Mouse (Mus musculus) cerebellum, adult 2 months (tissue): Measurements from ENCODE around the gene Zfp367. TPM values are rescaled to one million over a fixed set of nuclear protein-coding genes. Genes with fewer than 3 reads are reported as not detected.

Source experiments
- DNase-seq, 2 experiments: peaks; one replicate each; pipeline ENCODE4 v3.0.0; 2021
- H3K27ac ChIP-seq: fragments of 200-500 bp; 2 replicates; pipeline ENCODE4 v1.5.1; 2012; ENCODE audit warnings: low read length, control low read depth, inconsistent platforms; ENCODE audit not compliant: insufficient read depth
- H3K27me3 ChIP-seq: fragments of 200-500 bp; 2 replicates; pipeline ENCODE4 v1.6.1; 2012; ENCODE audit warnings: inconsistent platforms, mild to moderate bottlenecking, low read length, moderate library complexity; ENCODE audit not compliant: control insufficient read depth, insufficient read depth
- H3K4me1 ChIP-seq: fragments of 200-500 bp; 2 replicates; pipeline ENCODE4 v1.6.1; 2011; ENCODE audit warnings: low read length; ENCODE audit not compliant: control insufficient read depth, insufficient read depth
- H3K4me3 ChIP-seq: fragments of 200-500 bp; replicated peaks from 2 replicates; pipeline ENCODE3; 2011; ENCODE audit warnings: mild to moderate bottlenecking, low read depth, low read length, control low read depth; ENCODE audit not compliant: insufficient read depth
- CTCF ChIP-seq: fragments of 200-500 bp; IDR thresholded peaks from 2 replicates; pipeline ENCODE4 v1.5.1; 2011; ENCODE audit warnings: low read depth, mild to moderate bottlenecking, control low read depth, low read length, moderate library complexity, borderline replicate concordance; ENCODE audit not compliant: insufficient read depth
- POLR2A ChIP-seq: fragments of 200-500 bp; IDR thresholded peaks from 2 replicates; pipeline ENCODE4 v1.6.1; 2011; ENCODE audit warnings: low read length, control low read depth, borderline replicate concordance; ENCODE audit not compliant: insufficient read depth
- WGBS: fragments of 180-500 bp; shearing (Covaris S2); methylation state at CpG from one replicate; pipeline ENCODE4 v1.1.7; 2018; 5-methylcytosine and 5-hydroxymethylcytosine counted together
- polyA plus RNA-seq: library from polyadenylated mRNA; depleted of rRNA; stranded (reverse); fragments of >200 nt; gene quantifications from 2 replicates; pipeline ENCODE4 v1.2.3, GENCODE M21; 2012

Zfp367 gene
- polyA plus RNA-seq, 1 experiment = 29.9 TPM

DNA sequence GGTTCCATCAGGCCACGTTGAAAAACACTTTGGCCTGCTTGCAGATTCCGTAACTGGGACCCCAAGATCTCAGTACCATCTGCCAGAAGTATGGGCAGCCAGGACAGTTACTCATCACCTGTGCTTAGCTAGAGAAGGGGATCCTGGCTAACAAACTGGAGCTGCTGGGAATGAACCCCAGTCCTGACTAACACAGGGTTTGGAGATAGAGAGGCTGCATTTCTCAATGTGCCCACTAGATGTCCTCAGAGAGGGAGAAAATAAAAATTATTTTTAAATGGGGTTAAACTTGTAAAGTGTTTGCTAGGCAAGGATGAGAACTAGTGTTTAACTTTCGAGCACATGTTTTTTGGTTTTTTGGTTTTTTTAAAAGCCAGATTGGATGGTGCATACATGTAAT, 52.8 kb downstream of the Zfp367 start:
- no peak overlapping the region for H3K27ac ChIP-seq
- H3K27me3 ChIP-seq = no peaks in the 10 kb centered on the region
- WGBS = 63% methylated on average over 3 of the region's 3 CpGs
- H3K4me3 ChIP-seq = no peak overlapping the region
- DNase-seq = peak; percentile 11 to 13
- TF ChIP-seq CTCF (peak; percentile 33; the same call in 1 of the 2 replicates), POLR2A (no peak)
- H3K4me1 ChIP-seq = no peaks in the 10 kb centered on the region; the same call in 1 of the 2 replicates

- Histone ChIP-seq H3K4me3 (no peak overlapping the region), H3K27me3 (no peaks in the 10 kb centered on the region), H3K27ac (no peak overlapping the region), H3K4me1 (no peaks in the 10 kb centered on the region; the same call in 1 of the 2 replicates)
- peak in 1 of 2 experiments; percentile 20 for DNase-seq
- WGBS = 79% methylated on average over 9 of the region's 9 CpGs
- TF ChIP-seq POLR2A = no peak
- peak; percentile 30; the same call in 1 of the 2 replicates for TF ChIP-seq CTCF
Observed at GRCm38 (mm10) chr13:64098992-64099391, 54.0 kb downstream of the Zfp367 start.

GRCm38 (mm10) chr13:64093341-64093740, 59.7 kb downstream of the Zfp367 start:
- Histone ChIP-seq H3K27ac (no peak overlapping the region), H3K27me3 (no peaks in the 10 kb centered on the region), H3K4me1 (no peaks in the 10 kb centered on the region), H3K4me3 (no peak overlapping the region)
- peak; percentile 29 to 61 for DNase-seq
- TF ChIP-seq CTCF (peak; percentile 47; the same call in 1 of the 2 replicates), POLR2A (no peak)
- 2% methylated on average over 1 of the region's 1 CpGs for WGBS

- Histone ChIP-seq H3K4me1 (no peaks in the 10 kb centered on the region), H3K27ac (no peak overlapping the region), H3K4me3 (no peak overlapping the region), H3K27me3 (no peaks in the 10 kb centered on the region)
- 62% methylated on average over 6 of the region's 6 CpGs for WGBS
- DNase-seq = no peak
- TF ChIP-seq CTCF (no peak), POLR2A (no peak)
Observed at GRCm38 (mm10) chr13:64092752-64093151, 60.2 kb downstream of the Zfp367 start.

DNA sequence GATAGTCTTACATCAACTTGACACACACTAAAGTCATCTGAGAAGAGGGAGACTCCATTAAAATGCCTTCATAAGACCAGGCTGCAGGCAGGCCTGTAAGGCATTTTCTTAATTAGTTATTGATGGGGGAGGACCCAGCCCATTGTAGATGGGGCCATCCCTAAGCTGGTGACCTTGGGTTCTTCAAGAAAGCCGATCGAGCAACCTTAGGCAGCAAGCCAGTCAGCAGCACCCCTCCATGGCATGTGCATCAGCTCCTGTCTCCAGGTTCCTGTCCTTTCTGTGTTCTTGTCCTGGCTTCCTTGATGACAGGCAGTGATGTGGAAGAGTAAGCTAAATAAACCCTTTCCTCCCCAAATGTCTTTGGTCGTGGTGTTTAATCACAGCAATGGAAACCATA, 60.9 kb downstream of the Zfp367 start:
- Histone ChIP-seq H3K4me1 (no peaks in the 10 kb centered on the region), H3K27ac (no peak overlapping the region), H3K27me3 (no peaks in the 10 kb centered on the region), H3K4me3 (no peak overlapping the region)
- WGBS = 72% methylated on average over 3 of the region's 3 CpGs
- TF ChIP-seq CTCF (no peak), POLR2A (no peak)
- DNase-seq = no peak

GRCm38 (mm10) chr13:64091006-64091405, 62.0 kb downstream of the Zfp367 start:
- 12% methylated on average over 7 of the region's 7 CpGs for WGBS
- Histone ChIP-seq H3K4me1 (no peaks in the 10 kb centered on the region), H3K4me3 (no peak overlapping the region), H3K27ac (no peak overlapping the region), H3K27me3 (no peaks in the 10 kb centered on the region)
- no peak for DNase-seq
- TF ChIP-seq POLR2A (no peak), CTCF (no peak)

GRCm38 (mm10) chr13:64090278-64090677, 62.7 kb downstream of the Zfp367 start:
- WGBS = 91% methylated on average over 5 of the region's 5 CpGs
- Histone ChIP-seq H3K4me1 (no peaks in the 10 kb centered on the region), H3K27me3 (no peaks in the 10 kb centered on the region), H3K27ac (no peak overlapping the region), H3K4me3 (no peak overlapping the region)
- DNase-seq = no peak
- TF ChIP-seq CTCF = no peak
- TF ChIP-seq POLR2A = no peak

GRCm38 (mm10) chr13:64089130-64089529, 63.9 kb downstream of the Zfp367 start, which contains the start of gene Hsd17b3:
Gene Hsd17b3, minus strand, starts transcription at chr13:64089230.
- H3K4me3 ChIP-seq = no peak within 1 kb of the TSS
- 65% methylated on average over 4 of the region's 4 CpGs for WGBS
- H3K4me1 ChIP-seq = no peaks in the 10 kb centered on the region
- no peak for DNase-seq
- no peaks in the 10 kb centered on the region for H3K27me3 ChIP-seq
- H3K27ac ChIP-seq = no peak within 1 kb of the TSS
- TF ChIP-seq CTCF (no peak), POLR2A (no peak)
